Mouse (Mus musculus): ENCODE data around the gene Styx. TPM values are rescaled to one million over a fixed set of nuclear protein-coding genes. Genes with fewer than 3 reads are reported as not detected.

Styx gene
- total RNA-seq, 2 experiments from 2014 or later, result 18.7 to 18.8 TPM

DNA sequence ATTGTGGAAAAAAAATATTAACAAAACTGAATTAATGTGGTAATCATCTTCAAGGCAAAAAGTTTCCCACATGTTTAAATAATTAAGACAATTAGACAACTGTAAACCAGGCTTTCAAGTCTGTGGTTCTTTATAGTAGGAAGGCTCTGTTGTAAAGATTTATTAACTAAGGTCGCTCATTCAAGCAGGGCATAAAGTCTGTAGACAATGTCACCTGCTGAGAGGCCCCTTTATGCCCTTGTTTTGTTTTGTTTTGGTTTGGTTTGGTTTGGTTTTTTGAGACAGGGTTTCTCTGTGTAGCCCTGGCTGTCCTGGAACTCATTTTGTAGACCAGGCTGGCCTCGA is 88.0 kb downstream of the Styx start:
- DNase-seq (ENCODE audit: low spot score in 2 of 2), result no peak

DNA sequence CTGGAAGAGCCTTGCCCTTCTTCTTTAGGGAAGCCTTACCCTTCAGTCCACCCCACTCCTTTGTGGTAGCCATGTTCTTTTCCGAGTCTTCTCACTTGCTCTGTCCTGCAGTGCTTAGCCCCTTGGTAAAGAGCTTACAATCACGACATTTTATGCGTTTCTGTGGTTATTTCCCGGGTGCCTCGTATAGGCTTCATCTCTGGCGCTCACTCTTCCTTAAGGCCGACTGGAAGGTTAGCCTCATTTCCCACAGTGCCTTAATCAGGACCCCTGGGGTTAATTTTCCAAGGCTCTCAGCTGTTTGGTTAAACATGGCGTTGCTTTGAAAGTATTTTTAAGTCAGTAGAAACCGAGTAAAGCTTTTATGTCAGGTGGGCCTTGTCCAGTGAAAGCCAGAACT is 88.5 kb downstream of the Styx start:
- no peak for DNase-seq (ENCODE audit: low spot score in 2 of 2)

DNA sequence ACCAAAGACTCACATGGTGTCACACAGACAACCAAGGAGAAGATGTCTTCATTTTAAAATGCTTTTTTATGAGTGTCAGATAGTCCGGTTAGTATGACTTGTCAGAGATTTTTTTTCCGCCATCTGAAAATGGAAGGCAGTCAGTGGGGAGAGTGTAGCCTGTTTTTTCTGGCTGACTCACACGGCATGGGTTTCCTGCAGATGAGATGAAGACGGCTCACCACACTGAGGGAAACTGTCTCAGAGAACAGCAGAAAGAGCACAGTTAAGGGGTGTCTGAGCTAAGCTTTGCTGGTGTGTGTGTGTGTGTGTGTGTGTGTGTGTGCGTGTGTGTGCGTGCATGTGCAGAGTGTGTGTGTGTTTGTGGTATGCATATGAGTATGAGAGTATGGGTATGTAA is 90.4 kb downstream of the Styx start:
- no peak for DNase-seq (ENCODE audit: low spot score in 2 of 2)

DNA sequence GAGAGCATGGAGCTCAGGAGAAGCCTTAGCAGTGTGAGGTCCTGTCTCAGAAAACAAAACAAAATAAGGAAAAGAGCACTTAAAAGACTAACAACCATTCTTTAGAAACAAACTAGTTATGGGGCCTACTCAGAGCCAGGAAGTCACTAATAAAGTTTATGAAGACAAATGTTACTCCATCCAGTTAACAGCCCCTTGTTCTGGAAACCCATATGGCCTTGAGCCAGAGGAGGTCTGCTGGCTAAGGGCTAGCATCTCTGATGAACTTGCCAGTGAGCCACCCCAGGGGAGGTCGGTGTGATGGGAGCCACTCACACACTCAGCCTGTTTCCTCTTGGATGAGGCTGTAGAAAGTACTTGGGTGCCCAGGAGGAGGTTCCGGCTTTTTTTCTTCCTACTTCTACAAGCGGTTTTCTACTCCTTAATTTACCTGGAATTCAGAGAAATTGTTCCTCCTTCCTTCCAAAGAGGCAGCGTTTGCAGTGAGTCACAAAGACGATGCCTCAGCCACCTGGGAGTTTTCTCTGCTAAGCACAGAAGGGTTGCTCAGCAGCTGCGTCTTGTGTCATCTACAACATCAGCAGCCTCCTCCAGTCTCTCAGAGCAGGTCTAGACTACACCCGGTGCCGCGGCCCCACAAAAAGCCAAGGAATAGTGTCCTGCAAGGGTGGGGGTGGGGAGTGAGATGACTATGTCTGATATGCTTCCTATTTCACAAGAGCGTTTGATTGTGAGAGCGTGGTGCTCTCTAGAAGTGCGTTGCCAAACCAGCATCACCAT is 92.1 kb downstream of the Styx start:
- no peak for DNase-seq (ENCODE audit: low spot score in 2 of 2)

DNA sequence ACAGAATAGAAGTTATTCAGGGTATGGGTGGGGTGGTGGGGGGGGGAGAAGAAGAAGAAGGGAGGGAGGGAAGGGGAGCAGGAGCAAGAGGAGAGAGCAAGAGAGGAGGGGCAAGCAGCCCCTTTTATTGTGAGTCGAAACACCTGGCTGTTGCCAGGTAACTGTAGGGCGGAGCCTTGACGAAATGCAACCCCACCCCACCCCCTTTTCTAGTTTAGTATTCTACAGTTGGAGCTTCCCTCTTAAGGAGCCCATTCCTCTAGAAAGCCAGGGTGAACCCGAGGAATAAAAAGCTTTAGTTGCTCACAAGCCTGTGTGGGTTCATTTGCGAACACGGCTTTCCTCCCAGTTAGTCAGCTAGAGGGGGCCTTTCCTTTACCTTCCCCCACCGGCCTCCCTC is 94.0 kb downstream of the Styx start:
- DNase-seq (ENCODE audit: low spot score in 2 of 2), result no peak

DNA sequence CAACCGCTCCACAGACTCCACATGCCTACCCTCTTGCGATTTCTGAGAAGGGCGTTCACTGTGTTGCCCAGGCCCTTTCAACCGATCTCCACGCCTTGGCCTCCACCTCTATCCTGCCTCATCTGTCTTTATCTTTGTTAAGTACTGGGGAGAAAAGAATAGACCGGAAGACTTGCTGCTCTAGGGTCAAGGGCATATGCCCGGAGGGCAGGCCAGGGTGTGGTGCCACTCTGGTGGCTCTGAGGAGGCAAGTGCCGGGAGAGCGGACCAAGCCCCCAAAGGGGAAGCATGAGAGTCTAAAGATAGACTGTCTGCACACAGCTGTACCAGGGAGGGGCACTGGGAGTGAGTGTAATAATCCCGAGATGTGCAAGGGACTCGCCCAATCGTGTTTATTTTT is 94.6 kb downstream of the Styx start:
- no peak for DNase-seq (ENCODE audit: low spot score in 2 of 2)

DNA sequence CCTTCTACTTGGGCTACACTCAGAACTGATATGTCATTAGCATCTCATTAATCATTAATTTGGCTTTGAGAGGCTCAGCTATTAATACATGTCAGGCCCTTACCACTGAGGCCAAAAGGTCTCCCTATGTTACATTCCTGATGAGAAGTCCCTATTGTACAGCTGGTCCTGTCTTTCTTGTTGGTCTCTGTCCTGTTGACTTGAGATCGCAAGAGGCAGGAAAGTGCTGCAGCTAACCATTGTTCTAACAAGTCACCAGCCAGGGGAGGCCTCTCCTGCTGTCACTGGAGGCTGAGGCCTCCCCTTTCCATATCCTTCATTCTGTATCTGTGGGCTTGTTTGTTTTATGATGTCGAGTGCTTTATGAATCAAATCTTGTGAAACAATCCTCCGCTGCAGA is 95.9 kb downstream of the Styx start:
- no peak for DNase-seq (ENCODE audit: low spot score in 2 of 2)

DNA sequence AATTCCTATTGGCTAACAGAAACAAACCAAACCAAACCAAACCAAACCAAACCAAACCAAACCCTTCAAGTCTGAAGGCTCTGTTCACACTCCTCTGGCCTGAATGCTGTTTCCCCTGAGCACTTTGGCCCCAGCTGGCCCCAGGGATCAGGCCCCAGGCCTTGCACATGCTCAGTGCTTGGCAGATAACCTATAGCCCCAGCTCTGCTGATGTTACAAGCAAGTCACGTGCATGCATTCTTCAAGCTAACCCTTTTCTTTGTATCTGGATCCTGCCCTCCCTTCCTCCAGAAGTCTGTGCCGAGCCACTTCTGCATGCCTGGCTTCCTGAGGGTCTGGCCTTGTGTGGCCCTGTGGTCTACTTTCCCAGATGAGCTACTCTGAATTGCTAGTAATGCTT is 100.2 kb downstream of the Styx start:
- no peak for DNase-seq (ENCODE audit: low spot score in 2 of 2)

DNA sequence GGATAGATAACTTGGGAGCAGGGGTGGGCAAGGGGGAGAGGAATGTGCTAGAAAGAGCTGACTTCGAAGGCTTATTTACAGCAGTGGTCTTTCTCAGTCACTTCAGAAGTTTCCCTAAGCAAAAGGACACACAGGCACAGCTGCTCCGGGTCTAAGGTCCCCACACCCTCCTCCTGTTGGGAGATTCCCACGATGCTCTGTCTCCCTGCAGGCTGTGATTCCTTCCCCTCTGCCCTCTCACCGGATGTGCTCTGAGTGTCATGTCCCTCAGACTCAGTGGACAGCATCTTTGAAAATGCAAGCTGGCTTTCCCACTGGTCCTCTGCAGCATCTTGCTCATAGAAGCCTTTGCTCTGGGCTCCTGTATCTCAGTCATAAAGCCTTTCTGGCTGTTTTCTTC is 101.3 kb downstream of the Styx start:
- no peak for DNase-seq (ENCODE audit: low spot score in 2 of 2)

DNA sequence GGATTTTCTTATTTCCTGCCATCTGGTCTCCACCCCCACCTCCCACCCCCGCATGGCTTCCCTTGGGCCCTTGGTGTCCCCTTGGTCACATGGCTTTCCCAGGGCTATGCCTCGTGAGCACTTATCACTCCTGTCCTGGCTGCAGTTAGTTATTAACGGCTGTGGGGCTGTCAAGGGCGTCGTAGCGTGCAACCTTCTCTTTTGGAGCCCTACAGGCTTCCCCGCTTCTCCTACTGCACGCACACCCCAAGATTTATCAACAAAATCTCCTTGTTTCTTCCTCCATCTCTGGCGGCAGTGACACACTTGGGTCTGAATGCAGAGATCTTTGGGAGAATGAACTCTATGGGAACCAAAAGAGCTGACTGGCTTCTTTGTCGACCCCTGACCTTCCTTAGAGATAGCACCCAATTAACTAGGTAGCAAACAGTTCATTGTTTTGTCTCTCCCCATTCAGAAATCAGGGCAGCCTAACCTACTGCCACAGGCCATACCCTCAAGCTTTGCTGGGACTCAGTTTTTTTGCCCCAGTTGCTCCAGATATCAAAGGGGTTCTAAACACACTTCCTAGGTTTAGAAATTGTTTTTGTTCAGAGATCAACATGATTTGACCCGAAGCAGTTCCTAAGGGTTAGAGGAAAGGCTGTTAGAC is 102.1 kb downstream of the Styx start:
- DNase-seq (ENCODE audit: low spot score in 2 of 2), result no peak

DNA sequence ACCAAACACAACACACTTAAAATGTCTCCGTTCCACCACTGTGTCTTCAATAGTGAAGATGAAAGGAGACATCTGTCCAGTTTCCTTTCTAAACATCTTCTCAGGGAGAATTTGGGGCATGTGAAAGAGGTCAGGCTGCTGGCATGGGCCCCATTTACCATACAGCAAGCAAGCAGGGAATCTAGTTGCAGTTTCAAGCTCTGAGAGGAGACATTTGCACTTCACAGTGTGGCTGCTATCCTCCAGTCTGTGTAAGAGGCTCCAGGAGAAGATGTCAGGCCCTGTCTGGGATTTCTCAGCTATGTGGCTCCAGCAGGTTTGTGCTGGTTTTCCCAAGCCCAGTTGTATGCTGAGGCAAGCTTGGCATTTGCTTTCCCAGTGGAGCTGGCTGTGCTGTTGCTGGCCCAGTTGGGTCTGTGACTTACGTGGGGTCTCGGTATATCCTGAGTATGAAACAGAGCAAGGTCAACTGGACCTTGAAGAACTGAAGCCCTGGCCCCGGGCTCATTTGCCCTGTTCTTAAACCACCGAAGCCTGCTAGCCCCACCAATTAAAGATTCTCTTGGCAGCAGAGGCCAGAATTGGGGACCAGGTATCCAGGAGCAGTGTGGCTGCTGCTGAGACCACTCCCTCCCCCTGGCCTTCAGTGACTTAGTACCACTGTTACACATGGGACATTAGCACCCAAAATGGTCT is 102.8 kb downstream of the Styx start:
- no peak for DNase-seq (ENCODE audit: low spot score in 2 of 2)

DNA sequence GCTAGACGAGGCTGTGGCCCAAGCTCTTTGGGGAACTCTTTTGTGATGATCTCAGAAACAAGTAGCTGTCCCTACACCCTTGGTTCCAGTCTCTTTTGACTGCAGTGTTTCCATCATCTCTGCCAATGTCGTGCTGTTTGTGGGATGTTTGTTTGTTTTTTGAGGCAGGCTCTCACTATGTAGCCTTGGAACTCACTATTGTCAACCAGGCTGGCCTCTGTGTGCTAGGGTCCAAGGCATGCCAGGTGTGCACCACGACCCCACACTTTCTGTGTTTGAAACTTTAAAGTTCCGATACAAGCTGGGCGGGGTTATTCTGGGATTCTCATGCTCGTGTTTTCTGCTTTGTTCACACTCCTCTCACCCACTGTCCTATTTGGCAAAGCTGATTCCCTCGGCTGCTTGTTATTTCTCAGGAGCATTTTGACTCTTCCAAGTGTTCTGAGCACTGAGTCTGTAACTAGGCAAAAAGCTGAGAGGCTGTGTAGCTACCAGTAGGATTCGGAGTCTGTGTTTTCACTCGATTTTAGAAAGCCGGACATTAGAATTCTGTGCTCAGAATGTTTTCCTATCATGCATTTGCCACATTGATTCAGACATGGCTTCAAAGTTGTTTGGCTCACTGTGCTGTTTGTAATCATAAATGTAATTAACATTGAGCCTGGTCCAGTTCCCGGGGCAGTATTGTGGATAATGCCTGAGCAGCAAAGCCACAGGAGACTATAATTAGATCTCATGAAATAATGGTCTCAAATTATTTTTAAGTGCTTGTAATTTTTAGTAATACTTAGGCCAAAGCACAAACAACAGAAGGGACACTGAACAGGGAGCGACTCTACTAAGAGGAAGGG is 105.0 kb downstream of the Styx start:
- DNase-seq (ENCODE audit: low spot score in 2 of 2), result peak in 1 of 2 experiments; percentile 58

DNA sequence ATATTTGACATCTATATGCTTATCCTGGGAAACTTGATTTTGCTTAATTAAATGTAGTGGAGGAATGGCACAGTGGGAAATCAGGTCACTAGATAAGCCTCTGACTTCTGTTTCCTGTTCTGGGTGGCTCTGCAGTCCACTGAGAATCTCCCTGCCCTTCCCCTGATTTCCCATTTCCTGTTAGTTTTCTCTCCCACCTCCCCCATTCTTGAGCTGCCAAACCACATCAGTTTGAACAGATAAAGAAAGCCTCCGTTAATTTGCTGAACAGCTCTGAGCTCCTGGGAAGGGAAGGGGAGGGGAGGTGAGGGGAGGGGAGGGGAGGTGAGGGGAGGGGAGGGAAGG is 105.6 kb downstream of the Styx start:
- DNase-seq (ENCODE audit: low spot score in 2 of 2), result no peak

DNA sequence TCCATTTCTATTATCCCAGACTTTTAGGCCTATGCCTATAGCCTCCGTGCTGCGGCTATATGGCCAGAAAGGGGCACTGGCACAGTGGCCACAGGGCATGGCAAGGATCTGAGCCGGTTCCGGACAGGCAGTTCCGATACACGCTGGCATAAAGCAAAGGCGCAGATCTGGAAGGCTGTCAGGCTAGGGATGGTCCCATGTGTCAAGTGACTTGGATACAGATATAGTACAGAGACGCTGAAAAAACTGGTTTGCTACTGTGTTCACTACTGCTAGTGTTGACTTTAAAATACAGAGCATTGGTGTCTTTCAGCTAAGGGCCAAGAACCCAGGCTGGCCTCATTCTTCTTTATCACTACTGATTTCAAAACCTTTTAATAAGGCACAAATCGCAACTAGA is 106.1 kb downstream of the Styx start:
- no peak for DNase-seq (ENCODE audit: low spot score in 2 of 2)

DNA sequence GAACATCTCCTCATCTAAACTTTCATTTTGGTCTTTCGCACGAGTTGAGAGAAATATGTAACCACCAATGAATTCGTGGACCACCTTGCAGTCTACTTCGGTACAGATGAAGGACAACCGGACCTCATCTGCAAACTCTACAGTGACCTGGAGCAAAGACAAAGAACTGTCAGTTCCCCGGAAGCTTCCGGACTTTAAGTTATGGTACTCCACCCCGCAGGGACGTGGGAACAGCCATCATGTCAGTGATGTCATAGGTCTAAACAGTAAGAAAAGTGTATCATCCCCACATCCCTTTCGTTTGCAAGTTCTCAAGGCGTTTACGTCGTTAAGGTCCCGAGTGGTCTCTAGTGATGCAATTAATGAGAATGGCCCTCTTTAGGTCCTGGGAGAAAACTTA is 109.0 kb downstream of the Styx start:
- DNase-seq (ENCODE audit: low spot score in 2 of 2), result no peak

DNA sequence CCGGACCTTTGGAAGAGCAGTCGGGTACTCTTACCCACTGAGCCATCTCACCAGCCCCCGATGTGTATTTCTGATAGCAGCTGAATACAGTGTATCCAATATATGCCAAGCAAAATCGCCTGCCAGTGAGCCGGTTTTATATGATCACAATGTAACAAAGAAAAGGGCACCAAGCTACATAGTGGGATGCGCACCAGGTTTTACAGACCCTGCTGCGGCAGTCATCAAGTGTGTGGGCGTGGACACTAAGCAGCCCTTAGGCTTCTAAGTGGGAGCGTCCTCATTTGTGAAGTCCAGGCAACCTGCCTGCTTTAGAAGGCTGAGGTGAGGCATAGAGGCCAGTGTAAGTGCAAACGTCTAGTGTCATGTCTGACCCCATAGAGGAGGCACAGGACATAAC is 109.6 kb downstream of the Styx start:
- DNase-seq (ENCODE audit: low spot score in 2 of 2), result no peak

DNA sequence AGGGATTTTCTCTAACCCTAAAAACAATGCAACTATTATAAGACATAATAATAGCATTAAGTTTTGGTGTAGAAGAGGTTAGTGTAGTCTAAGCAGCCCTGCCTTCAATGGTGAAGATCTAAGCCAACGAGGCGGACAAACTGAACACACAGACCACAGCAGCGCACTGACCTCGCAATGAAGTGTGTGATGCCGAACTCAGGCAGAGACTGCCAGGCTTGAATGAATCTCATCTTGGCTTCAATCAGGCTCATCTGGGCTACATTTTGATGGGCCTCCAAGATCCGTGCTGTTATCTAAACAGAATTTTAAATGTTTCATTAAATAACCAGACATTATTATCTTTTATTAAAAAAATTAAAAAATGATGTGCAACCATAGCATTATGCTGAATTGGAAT is 111.1 kb downstream of the Styx start:
- no peak for DNase-seq (ENCODE audit: low spot score in 2 of 2)

DNA sequence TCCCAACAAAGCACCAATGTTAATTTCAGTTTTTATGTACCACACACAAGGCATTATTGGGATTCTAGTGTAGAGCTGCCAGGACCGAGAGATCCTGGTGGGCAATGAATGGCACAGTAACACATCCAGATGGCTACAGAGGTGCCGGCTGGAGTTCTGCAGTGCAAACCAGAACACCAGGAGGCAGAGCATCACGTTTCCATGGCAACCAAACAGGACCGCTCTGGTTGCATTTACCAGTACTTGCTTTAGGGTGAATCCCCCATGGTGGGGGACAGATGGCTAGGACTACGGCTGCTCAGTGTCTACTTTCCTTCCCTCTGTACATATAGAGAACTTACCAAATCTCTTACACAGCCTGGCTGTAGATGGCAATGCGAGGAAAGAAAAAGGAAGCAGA is 111.5 kb downstream of the Styx start:
- DNase-seq (ENCODE audit: low spot score in 2 of 2), result peak; percentile 63 to 78

DNA sequence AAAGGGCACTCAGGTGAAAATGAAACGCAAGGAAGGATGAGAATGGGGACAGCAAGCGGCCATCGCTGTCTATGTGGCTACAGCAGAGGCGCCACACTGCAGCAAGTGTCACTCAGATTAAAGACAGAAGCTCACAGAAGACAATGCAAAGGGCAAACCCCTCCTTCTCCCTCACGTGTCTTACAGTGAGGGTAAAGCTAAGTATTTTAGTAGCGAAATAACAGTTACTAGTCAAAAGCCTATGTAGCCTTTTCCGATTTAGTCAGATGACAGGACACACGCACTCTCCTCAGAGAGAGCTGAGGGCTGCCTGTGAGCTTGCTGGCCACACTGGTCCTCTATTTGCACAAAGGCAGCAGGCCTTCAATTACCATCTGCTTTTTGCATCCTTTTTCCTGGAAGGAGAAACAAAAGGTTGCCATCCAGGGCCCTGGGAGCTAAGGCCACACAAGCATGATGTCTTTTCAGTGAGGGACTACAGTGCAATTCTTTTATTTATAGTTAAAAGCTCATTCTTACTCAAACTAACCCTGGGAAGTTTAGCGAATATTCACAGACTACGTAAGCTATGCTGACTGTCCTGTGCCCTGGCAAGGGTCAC is 112.1 kb downstream of the Styx start:
- no peak for DNase-seq (ENCODE audit: low spot score in 2 of 2)

DNA sequence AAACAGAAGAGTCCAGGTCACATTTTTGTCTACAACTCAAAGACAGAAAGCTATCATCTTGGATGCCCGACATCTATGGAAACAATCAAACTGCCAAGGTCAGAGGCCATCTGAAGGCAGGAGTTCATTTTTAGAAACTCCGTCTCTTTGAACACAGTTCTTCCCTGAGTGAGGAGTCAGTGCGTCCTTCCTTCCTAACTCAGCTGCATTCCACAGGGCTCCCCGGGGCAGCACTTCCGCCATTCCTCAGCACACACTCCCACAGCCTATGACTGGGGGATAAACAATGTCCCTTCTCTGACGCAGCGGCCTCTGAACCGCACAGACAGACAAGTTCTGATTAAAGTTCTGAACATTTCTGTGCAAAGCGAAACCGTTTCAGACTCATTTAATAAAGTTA is 112.7 kb downstream of the Styx start:
- no peak for DNase-seq (ENCODE audit: low spot score in 2 of 2)
